Mouse (Mus musculus): ENCODE results near the gene Fstl4. TPM values are rescaled to one million over a fixed set of nuclear protein-coding genes. Genes with fewer than 3 reads are reported as not detected.
"Not testable (repeated sequence)": the region's sequence is repeated elsewhere in the genome, so short reads cannot be mapped to it uniquely, and the experiment has no call there.

The Fstl4 gene
- polyA plus RNA-seq, 1 experiment from 2014 or later, result 1.7 TPM

DNA sequence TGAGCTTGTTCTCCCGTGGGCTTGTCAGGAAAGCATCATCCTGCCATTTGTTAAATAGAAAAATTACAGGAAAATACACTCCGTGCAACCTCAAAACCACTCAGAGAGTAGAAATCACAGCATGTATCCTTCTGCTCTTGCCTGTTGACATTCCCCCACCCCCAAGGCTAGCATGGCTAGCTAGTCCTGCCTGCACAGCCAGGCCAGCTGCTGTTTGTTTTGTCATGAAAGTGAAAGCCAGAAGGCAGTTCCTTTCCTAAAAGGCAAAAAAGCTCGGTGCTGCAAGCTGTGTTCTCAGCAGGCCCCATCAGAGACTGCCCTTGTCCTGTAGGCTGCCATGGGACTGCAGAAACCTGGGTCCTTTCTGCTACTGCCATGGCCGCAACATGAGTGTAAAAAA lies 418.4 kb downstream of the Fstl4 start:
- H3K27ac ChIP-seq (ENCODE audit: low read length), result peak overlapping the region; percentile 36; the same call in 1 of the 2 replicates
- no peaks in the 10 kb centered on the region for H3K36me3 ChIP-seq (ENCODE audit: control insufficient read depth, insufficient read depth, low read length)
- no peaks in the 10 kb centered on the region for H3K27me3 ChIP-seq (ENCODE audit: control insufficient read depth, insufficient read depth, low read length)
- no peak overlapping the region for H3K4me3 ChIP-seq (ENCODE audit: low read depth, low read length)
- H3K4me1 ChIP-seq (ENCODE audit: control insufficient read depth, insufficient read depth, low read length), result peaks cover 7% of the 10 kb centered on the region; the same call in 1 of the 2 replicates
- H3K9ac ChIP-seq (replicated peaks; ENCODE audit: low read depth, low read length), result no peak overlapping the region
- no peak for ATAC-seq (ENCODE audit: insufficient number of reproducible peaks, insufficient read depth, low FRiP score, low read depth)
- WGBS, result 21% methylated on average over 4 of the region's 4 CpGs
- no peak overlapping the region for H3K4me2 ChIP-seq (replicated peaks; ENCODE audit: low read depth, low read length)
- no peaks in the 10 kb centered on the region for H3K9me3 ChIP-seq (ENCODE audit: control insufficient read depth, low read depth, low read length)

GRCm38 (mm10) chr11:53184046-53184445 lies 419.6 kb downstream of the Fstl4 start:
- Histone ChIP-seq H3K4me2 (replicated peaks; ENCODE audit: low read depth, low read length) (no peak overlapping the region), H3K9me3 (ENCODE audit: control insufficient read depth, low read depth, low read length) (no peaks in the 10 kb centered on the region), H3K27ac (ENCODE audit: low read length) (no peak overlapping the region), H3K4me3 (ENCODE audit: low read depth, low read length) (no peak overlapping the region), H3K27me3 (ENCODE audit: control insufficient read depth, insufficient read depth, low read length) (no peaks in the 10 kb centered on the region), H3K4me1 (ENCODE audit: control insufficient read depth, insufficient read depth, low read length) (peaks cover 7% of the 10 kb centered on the region; the same call in 1 of the 2 replicates), H3K9ac (replicated peaks; ENCODE audit: low read depth, low read length) (no peak overlapping the region), H3K36me3 (ENCODE audit: control insufficient read depth, insufficient read depth, low read length) (no peaks in the 10 kb centered on the region)
- no peak for ATAC-seq (ENCODE audit: insufficient number of reproducible peaks, insufficient read depth, low FRiP score, low read depth)
- WGBS, result 78% methylated on average over 7 of the region's 7 CpGs

DNA sequence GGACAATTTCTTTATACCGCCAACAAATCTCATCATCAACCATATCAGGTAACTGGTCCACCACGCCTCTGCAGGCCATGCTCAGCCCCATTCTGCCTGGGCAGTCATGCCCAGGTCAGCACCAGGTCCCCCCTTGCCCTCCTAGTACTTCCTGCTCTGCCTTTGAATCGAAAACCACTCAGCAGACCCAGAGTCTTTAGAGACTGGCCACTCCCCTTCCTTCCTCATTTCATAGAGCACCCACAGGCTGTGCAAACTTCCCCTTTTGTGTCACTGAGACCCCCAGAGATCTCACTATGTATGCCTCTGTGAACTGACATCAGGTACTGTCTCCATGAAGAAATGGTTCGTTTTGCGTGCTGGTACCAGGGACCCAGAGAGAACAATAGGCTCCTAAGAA lies 420.3 kb downstream of the Fstl4 start:
- Histone ChIP-seq H3K27me3 (ENCODE audit: control insufficient read depth, insufficient read depth, low read length) (no peaks in the 10 kb centered on the region), H3K4me2 (replicated peaks; ENCODE audit: low read depth, low read length) (no peak overlapping the region), H3K27ac (ENCODE audit: low read length) (no peak overlapping the region), H3K4me3 (ENCODE audit: low read depth, low read length) (no peak overlapping the region), H3K36me3 (ENCODE audit: control insufficient read depth, insufficient read depth, low read length) (no peaks in the 10 kb centered on the region), H3K9me3 (ENCODE audit: control insufficient read depth, low read depth, low read length) (no peaks in the 10 kb centered on the region), H3K9ac (replicated peaks; ENCODE audit: low read depth, low read length) (no peak overlapping the region), H3K4me1 (ENCODE audit: control insufficient read depth, insufficient read depth, low read length) (peaks cover 7% of the 10 kb centered on the region; the same call in 1 of the 2 replicates)
- 77% methylated on average over 5 of the region's 5 CpGs for WGBS
- ATAC-seq (ENCODE audit: insufficient number of reproducible peaks, insufficient read depth, low FRiP score, low read depth), result no peak

GRCm38 (mm10) chr11:53187427-53188140 lies 423.1 kb downstream of the Fstl4 start:
- ATAC-seq (ENCODE audit: insufficient number of reproducible peaks, insufficient read depth, low FRiP score, low read depth), result no peak
- no peaks in the 10 kb centered on the region for H3K9me3 ChIP-seq (ENCODE audit: control insufficient read depth, low read depth, low read length)
- H3K4me1 ChIP-seq (ENCODE audit: control insufficient read depth, insufficient read depth, low read length), result peaks cover 6% of the 10 kb centered on the region; the same call in 1 of the 2 replicates
- no peak overlapping the region for H3K27ac ChIP-seq (ENCODE audit: low read length)
- H3K27me3 ChIP-seq (ENCODE audit: control insufficient read depth, insufficient read depth, low read length), result no peaks in the 10 kb centered on the region
- WGBS, result 82% methylated on average over 5 of the region's 5 CpGs
- H3K4me3 ChIP-seq (ENCODE audit: low read depth, low read length), result no peak overlapping the region
- H3K36me3 ChIP-seq (ENCODE audit: control insufficient read depth, insufficient read depth, low read length), result no peaks in the 10 kb centered on the region
- H3K4me2 ChIP-seq (replicated peaks; ENCODE audit: low read depth, low read length), result no peak overlapping the region
- no peak overlapping the region for H3K9ac ChIP-seq (replicated peaks; ENCODE audit: low read depth, low read length)

DNA sequence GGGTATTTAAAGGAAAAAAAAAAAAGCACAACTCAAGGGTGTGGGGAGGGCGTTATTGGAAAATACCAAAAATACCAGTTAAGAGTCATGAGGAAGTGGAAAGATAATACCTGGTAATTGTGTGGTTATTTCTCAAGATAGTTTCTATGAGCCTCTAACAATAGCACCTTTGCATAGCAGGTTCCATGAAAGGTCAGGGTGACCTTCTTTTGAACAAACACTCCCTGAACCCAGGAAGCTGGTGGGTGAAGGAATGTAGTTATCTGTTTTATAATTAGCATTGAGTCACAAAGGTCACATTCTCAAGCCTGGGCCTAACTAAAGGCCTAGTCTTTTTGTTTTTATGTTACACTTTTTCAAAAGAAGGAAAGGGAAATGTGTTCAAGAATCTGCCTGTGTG lies 432.1 kb downstream of the Fstl4 start:
- H3K4me1 ChIP-seq (ENCODE audit: control insufficient read depth, insufficient read depth, low read length); H3K27ac ChIP-seq (ENCODE audit: low read length); ATAC-seq (ENCODE audit: insufficient number of reproducible peaks, insufficient read depth, low FRiP score, low read depth); H3K9ac ChIP-seq (replicated peaks; ENCODE audit: low read depth, low read length); H3K4me3 ChIP-seq (ENCODE audit: low read depth, low read length); H3K36me3 ChIP-seq (ENCODE audit: control insufficient read depth, insufficient read depth, low read length); H3K9me3 ChIP-seq (ENCODE audit: control insufficient read depth, low read depth, low read length); H3K4me2 ChIP-seq (replicated peaks; ENCODE audit: low read depth, low read length); H3K27me3 ChIP-seq (ENCODE audit: control insufficient read depth, insufficient read depth, low read length): not testable (repeated sequence)
- WGBS, result 96% methylated on average over 1 of the region's 1 CpGs

DNA sequence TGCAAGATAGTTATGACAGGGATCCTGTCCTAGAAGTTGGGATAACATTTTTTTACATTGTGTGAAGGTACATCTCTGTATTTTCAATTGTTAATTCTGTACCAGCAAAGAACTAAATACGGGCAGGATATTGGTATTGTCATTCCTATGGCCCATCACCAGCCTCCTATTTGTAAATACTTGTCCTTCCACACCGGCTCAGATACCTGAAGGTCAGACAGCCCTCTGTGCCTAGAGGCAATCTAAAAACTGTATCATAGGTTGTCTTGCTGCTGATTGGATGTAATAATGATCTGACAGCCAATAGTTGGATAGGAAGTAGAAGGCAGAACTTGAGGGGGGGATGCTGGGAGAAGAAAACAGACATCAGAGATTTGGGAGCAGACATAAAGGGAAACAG lies 432.7 kb downstream of the Fstl4 start:
- no peak for ATAC-seq (ENCODE audit: insufficient number of reproducible peaks, insufficient read depth, low FRiP score, low read depth)
- Histone ChIP-seq H3K36me3 (ENCODE audit: control insufficient read depth, insufficient read depth, low read length) (no peaks in the 10 kb centered on the region), H3K9ac (replicated peaks; ENCODE audit: low read depth, low read length) (no peak overlapping the region), H3K27ac (ENCODE audit: low read length) (no peak overlapping the region), H3K4me1 (ENCODE audit: control insufficient read depth, insufficient read depth, low read length) (no peaks in the 10 kb centered on the region), H3K27me3 (ENCODE audit: control insufficient read depth, insufficient read depth, low read length) (no peaks in the 10 kb centered on the region), H3K4me2 (replicated peaks; ENCODE audit: low read depth, low read length) (no peak overlapping the region), H3K4me3 (ENCODE audit: low read depth, low read length) (no peak overlapping the region), H3K9me3 (ENCODE audit: control insufficient read depth, low read depth, low read length) (no peaks in the 10 kb centered on the region)
- WGBS, result 90% methylated on average over 2 of the region's 2 CpGs

- Histone ChIP-seq H3K9ac (replicated peaks; ENCODE audit: low read depth, low read length) (no peak overlapping the region), H3K27me3 (ENCODE audit: control insufficient read depth, insufficient read depth, low read length) (no peaks in the 10 kb centered on the region), H3K4me1 (ENCODE audit: control insufficient read depth, insufficient read depth, low read length) (no peaks in the 10 kb centered on the region), H3K4me2 (replicated peaks; ENCODE audit: low read depth, low read length) (no peak overlapping the region), H3K36me3 (ENCODE audit: control insufficient read depth, insufficient read depth, low read length) (no peaks in the 10 kb centered on the region), H3K4me3 (ENCODE audit: low read depth, low read length) (no peak overlapping the region), H3K27ac (ENCODE audit: low read length) (no peak overlapping the region), H3K9me3 (ENCODE audit: control insufficient read depth, low read depth, low read length) (no peaks in the 10 kb centered on the region)
- ATAC-seq (ENCODE audit: insufficient number of reproducible peaks, insufficient read depth, low FRiP score, low read depth), result no peak
- WGBS, result 87% methylated on average over 2 of the region's 2 CpGs
Observed at GRCm38 (mm10) chr11:53202459-53203250, 438.2 kb downstream of the Fstl4 start.

DNA sequence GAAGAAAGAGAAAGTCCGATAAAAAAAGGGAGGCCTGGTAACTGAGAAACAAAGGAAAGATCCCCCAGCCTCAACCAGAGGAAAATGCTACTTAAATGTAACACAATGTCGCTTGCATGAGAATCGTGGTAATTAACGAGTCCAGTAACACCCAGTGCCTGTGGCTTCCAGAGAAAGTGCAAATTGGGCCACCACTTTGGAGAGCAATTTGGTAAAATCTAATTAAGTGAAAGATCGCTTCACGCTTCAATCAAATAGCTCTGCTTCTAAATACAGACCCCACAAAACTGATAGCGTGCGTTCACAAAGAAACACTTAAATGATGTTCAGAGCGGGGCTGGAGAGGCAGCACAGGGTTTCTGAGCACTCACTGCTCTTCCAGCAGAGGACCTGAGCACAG lies 446.4 kb downstream of the Fstl4 start:
- Histone ChIP-seq H3K27me3 (ENCODE audit: control insufficient read depth, insufficient read depth, low read length) (no peaks in the 10 kb centered on the region), H3K36me3 (ENCODE audit: control insufficient read depth, insufficient read depth, low read length) (no peaks in the 10 kb centered on the region), H3K4me1 (ENCODE audit: control insufficient read depth, insufficient read depth, low read length) (no peaks in the 10 kb centered on the region), H3K27ac (ENCODE audit: low read length) (no peak overlapping the region), H3K9ac (replicated peaks; ENCODE audit: low read depth, low read length) (no peak overlapping the region), H3K9me3 (ENCODE audit: control insufficient read depth, low read depth, low read length) (no peaks in the 10 kb centered on the region), H3K4me3 (ENCODE audit: low read depth, low read length) (no peak overlapping the region), H3K4me2 (replicated peaks; ENCODE audit: low read depth, low read length) (no peak overlapping the region)
- ATAC-seq (ENCODE audit: insufficient number of reproducible peaks, insufficient read depth, low FRiP score, low read depth), result no peak
- 82% methylated on average over 9 of the region's 9 CpGs for WGBS

Measured in stomach, embryonic 14.5 days (tissue).